Mouse (Mus musculus): ENCODE data around the gene Il1f10. TPM values are rescaled to one million over a fixed set of nuclear protein-coding genes. Genes with fewer than 3 reads are reported as not detected.

Il1f10 gene
- not detected in 2 replicates for polyA plus RNA-seq (2012; ENCODE audit: insufficient read depth, low replicate concordance)

GRCm38 (mm10) chr2:24290896-24291295 is at the start of gene Il1f10:
Il1f10 (plus strand) TSS chr2:24291196.
- H3K4me3 ChIP-seq (replicated peaks), result no peak within 1 kb of the TSS
- H3K27me3 ChIP-seq (replicated peaks), result peaks cover 13% of the 10 kb centered on the region
- no peaks in the 10 kb centered on the region for H3K9me3 ChIP-seq
- no peaks in the 10 kb centered on the region for H3K4me1 ChIP-seq
- H3K36me3 ChIP-seq (replicated peaks; ENCODE audit: low read length), result no peaks in the 10 kb centered on the region
- TF ChIP-seq FLI1 (IDR thresholded peaks at IDR 0.05; ENCODE audit: low read length) (no peak), GATA1 (IDR thresholded peaks at IDR 0.05; ENCODE audit: borderline replicate concordance, low read length) (no peak)

GRCm38 (mm10) chr2:24267503-24267902 is 23.5 kb upstream of the Il1f10 start:
- Histone ChIP-seq H3K4me1 (no peaks in the 10 kb centered on the region), H3K4me3 (replicated peaks) (no peak overlapping the region), H3K36me3 (replicated peaks; ENCODE audit: low read length) (no peaks in the 10 kb centered on the region), H3K27me3 (replicated peaks) (no peaks in the 10 kb centered on the region), H3K9me3 (no peaks in the 10 kb centered on the region)
- TF ChIP-seq GATA1 (IDR thresholded peaks at IDR 0.05; ENCODE audit: borderline replicate concordance, low read length) (no peak), FLI1 (IDR thresholded peaks at IDR 0.05; ENCODE audit: low read length) (no peak)

DNA sequence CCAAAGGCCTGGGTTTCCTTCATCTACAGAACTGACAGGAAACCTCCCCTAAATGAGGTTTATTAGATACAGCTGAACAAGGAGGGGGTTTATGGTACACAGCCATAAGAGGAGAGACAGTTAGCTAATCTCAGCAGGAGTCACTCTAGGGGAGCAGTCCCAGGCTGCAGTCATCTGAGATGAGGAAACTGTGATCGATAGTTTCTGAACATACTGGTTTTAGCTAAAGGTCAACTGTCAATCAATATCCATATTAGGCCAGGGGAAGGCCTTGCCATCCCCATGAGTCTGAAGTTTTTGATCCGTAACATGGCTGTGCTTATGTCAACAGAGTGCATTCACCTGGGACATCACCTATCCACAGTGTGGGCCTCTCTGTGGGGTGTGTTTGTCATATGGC is 17.4 kb upstream of the Il1f10 start:
- H3K27me3 ChIP-seq (replicated peaks), result no peaks in the 10 kb centered on the region
- no peak for TF ChIP-seq FLI1 (IDR thresholded peaks at IDR 0.05; ENCODE audit: low read length)
- TF ChIP-seq GATA1 (IDR thresholded peaks at IDR 0.05; ENCODE audit: borderline replicate concordance, low read length), result no peak
- no peaks in the 10 kb centered on the region for H3K9me3 ChIP-seq
- no peak overlapping the region for H3K4me3 ChIP-seq (replicated peaks)
- no peaks in the 10 kb centered on the region for H3K36me3 ChIP-seq (replicated peaks; ENCODE audit: low read length)
- no peaks in the 10 kb centered on the region for H3K4me1 ChIP-seq

- Histone ChIP-seq H3K9me3 (no peaks in the 10 kb centered on the region), H3K27me3 (replicated peaks) (no peaks in the 10 kb centered on the region), H3K36me3 (replicated peaks; ENCODE audit: low read length) (no peaks in the 10 kb centered on the region), H3K4me1 (no peaks in the 10 kb centered on the region), H3K4me3 (replicated peaks) (no peak overlapping the region)
- TF ChIP-seq GATA1 (IDR thresholded peaks at IDR 0.05; ENCODE audit: borderline replicate concordance, low read length), result no peak
- no peak for TF ChIP-seq FLI1 (IDR thresholded peaks at IDR 0.05; ENCODE audit: low read length)
Observed at GRCm38 (mm10) chr2:24275146-24275545, 15.8 kb upstream of the Il1f10 start.

- Histone ChIP-seq H3K4me1 (no peaks in the 10 kb centered on the region), H3K9me3 (no peaks in the 10 kb centered on the region), H3K4me3 (replicated peaks) (no peak within 1 kb of the TSS), H3K36me3 (replicated peaks; ENCODE audit: low read length) (no peaks in the 10 kb centered on the region), H3K27me3 (replicated peaks) (peaks cover 5% of the 10 kb centered on the region)
- TF ChIP-seq GATA1 (IDR thresholded peaks at IDR 0.05; ENCODE audit: borderline replicate concordance, low read length), result no peak
- no peak for TF ChIP-seq FLI1 (IDR thresholded peaks at IDR 0.05; ENCODE audit: low read length)
Observed at GRCm38 (mm10) chr2:24276654-24277053, 14.3 kb upstream of the Il1f10 start, which contains the start of gene Il1f5. Il1f5 (plus strand) TSS chr2:24276954.

DNA sequence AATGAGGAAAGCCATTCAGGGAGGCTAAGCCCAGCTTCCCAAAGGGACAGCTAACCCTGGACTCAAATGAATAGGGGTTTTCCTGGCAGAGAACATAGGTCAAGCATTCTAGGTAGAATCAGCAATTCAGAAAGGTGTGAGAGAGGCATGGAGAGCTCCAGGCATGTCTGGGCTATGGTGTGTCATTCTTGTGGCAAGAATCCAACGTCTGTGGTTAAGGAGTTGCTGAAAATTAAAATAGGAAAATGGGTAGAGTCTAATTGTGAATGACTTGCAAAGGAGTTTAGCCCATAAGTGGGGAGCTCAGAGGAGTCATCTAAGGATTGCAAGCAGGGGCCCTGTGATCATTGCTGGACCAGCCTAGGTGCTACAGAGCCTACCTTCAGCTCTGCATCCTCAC is 3.6 kb downstream of the Il1f10 start:
- TF ChIP-seq GATA1 (IDR thresholded peaks at IDR 0.05; ENCODE audit: borderline replicate concordance, low read length), result no peak
- TF ChIP-seq FLI1 (IDR thresholded peaks at IDR 0.05; ENCODE audit: low read length), result no peak
- H3K36me3 ChIP-seq (replicated peaks; ENCODE audit: low read length), result no peaks in the 10 kb centered on the region
- H3K4me3 ChIP-seq (replicated peaks), result no peak overlapping the region
- peaks cover 13% of the 10 kb centered on the region for H3K27me3 ChIP-seq (replicated peaks)
- no peaks in the 10 kb centered on the region for H3K4me1 ChIP-seq
- H3K9me3 ChIP-seq, result no peaks in the 10 kb centered on the region

GRCm38 (mm10) chr2:24296837-24297236 is 5.8 kb downstream of the Il1f10 start:
- no peak for TF ChIP-seq FLI1 (IDR thresholded peaks at IDR 0.05; ENCODE audit: low read length)
- TF ChIP-seq GATA1 (IDR thresholded peaks at IDR 0.05; ENCODE audit: borderline replicate concordance, low read length), result no peak
- Histone ChIP-seq H3K9me3 (no peaks in the 10 kb centered on the region), H3K27me3 (replicated peaks) (peaks cover 11% of the 10 kb centered on the region), H3K4me1 (peaks cover 3% of the 10 kb centered on the region; the same call in 1 of the 2 replicates), H3K36me3 (replicated peaks; ENCODE audit: low read length) (no peaks in the 10 kb centered on the region), H3K4me3 (replicated peaks) (no peak overlapping the region)

DNA sequence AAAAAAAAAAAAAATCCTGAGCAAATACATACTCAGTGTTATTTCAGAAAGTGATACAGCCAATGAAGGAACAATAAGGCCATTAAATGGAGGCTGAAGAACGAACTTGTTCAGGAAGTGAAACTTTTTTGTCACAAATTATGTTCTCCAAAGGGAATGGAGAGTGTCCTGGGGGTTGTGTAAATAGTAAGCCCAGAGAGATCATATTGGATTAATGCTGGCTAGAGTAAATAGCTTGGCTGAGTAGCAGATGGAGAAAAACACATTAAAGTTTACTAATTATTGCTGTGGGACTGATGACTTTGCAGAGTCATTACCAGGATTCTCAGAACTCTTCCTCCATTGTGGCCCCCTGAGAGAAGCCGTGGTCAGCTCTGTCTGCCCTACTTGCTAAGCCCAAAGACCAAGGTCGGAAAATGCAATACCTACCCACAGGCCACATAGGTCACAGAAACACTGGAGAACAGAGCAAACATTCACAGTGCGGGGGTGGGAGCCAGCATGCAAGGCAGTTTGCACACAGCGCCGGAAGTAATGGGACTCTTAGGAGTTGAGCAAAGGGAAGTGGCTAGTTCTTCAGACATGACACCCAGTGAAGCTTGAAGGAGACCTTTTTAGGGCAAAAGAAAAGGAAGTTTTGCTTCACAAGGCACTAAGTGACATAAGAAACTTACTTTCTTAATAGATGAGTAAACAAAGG is 20.5 kb downstream of the Il1f10 start:
- Histone ChIP-seq H3K27me3 (replicated peaks) (no peaks in the 10 kb centered on the region), H3K36me3 (replicated peaks; ENCODE audit: low read length) (no peaks in the 10 kb centered on the region), H3K4me1 (peaks cover 26% of the 10 kb centered on the region), H3K9me3 (no peaks in the 10 kb centered on the region), H3K4me3 (replicated peaks) (peak overlapping the region; percentile 57)
- TF ChIP-seq GATA1 (IDR thresholded peaks at IDR 0.05; ENCODE audit: borderline replicate concordance, low read length) (no peak), FLI1 (IDR thresholded peaks at IDR 0.05; ENCODE audit: low read length) (no peak)

DNA sequence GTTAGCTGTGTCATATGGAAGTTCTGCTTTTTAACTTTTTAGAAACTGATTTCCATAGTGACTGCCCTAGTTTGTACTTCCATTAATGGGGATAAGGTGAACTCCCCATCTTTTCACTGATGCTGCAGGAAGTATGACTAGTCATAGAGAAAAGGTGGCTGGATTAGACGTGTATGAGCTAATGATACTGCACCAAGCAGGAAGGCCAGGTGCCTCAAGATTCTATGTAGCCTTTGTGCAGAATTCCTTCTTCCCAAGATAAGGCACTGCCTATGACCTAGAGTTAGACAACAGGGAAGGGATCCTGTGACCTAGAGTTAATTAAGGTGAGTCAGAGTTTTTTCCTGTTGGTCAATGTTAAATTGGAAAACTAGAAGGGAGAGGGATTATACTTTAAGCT is 25.9 kb downstream of the Il1f10 start:
- Histone ChIP-seq H3K9me3 (no peaks in the 10 kb centered on the region), H3K27me3 (replicated peaks) (no peaks in the 10 kb centered on the region), H3K36me3 (replicated peaks; ENCODE audit: low read length) (no peaks in the 10 kb centered on the region), H3K4me3 (replicated peaks) (no peak overlapping the region), H3K4me1 (peaks cover 6% of the 10 kb centered on the region)
- TF ChIP-seq FLI1 (IDR thresholded peaks at IDR 0.05; ENCODE audit: low read length), result no peak
- TF ChIP-seq GATA1 (IDR thresholded peaks at IDR 0.05; ENCODE audit: borderline replicate concordance, low read length), result no peak

DNA sequence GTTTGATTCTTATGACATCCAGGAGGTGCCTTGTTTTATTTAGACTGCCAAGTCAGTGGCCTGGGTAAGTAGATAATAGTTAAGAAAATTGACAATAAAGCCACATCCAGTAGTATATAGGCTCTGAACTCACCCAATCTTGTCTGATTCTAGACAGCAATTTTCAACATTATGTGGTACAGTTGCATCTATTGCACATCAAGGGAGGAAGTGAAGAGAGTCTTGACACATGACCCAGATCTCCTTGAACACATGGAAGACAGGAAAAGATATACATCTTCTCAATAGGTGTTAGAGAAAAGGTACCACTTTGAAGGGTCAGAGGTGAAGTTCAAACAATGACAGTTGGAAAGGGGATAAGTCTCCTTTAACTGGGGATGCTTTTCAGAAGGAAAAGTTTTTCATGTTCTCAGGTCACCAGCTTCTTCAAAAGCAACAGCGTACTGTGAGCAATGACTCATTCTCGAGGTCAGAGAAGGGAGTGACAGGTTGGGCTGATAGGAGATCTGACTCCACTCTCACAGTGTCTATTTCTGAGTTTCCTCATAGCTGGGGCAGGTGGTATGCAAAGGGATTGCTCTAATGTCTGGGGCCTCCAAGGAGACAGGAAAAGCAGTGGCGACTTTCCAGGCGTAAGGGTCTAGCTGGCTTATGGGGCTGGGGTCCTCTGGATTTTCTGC is 27.1 kb downstream of the Il1f10 start:
- no peak overlapping the region for H3K4me3 ChIP-seq (replicated peaks)
- H3K9me3 ChIP-seq, result no peaks in the 10 kb centered on the region
- H3K36me3 ChIP-seq (replicated peaks; ENCODE audit: low read length), result no peaks in the 10 kb centered on the region
- TF ChIP-seq FLI1 (IDR thresholded peaks at IDR 0.05; ENCODE audit: low read length), result no peak
- 0 out of 2 replicates have a peak, but pooled peaks cover 5% of the 10 kb centered on the region for H3K4me1 ChIP-seq
- no peaks in the 10 kb centered on the region for H3K27me3 ChIP-seq (replicated peaks)

All from megakaryocyte, embryonic 14.5 days (primary cell).